Mouse (Mus musculus): Measurements from ENCODE around the gene Lyg1. TPM values are rescaled to one million over a fixed set of nuclear protein-coding genes. Genes with fewer than 3 reads are reported as not detected.

Gene Lyg1
- not detected in 2 replicates for polyA plus RNA-seq (2016; fragmentation: Nextera tagmentation; extraction: Ambion mirVana)

GRCm38 (mm10) chr1:37957659-37958058, at the start of gene Lyg1:
Gene Lyg1 (minus strand): TSS chr1:37957759.
- no peak within 1 kb of the TSS for H3K4me2 ChIP-seq
- ATAC-seq (ENCODE audit: low FRiP score): no peak
- H3K4me1 ChIP-seq: peaks cover 8% of the 10 kb centered on the region
- H3K4me3 ChIP-seq (replicated peaks): no peak within 1 kb of the TSS
- no peak within 1 kb of the TSS for H3K9ac ChIP-seq
- H3K27me3 ChIP-seq: no peaks in the 10 kb centered on the region
- H3K9me3 ChIP-seq: no peaks in the 10 kb centered on the region
- H3K27ac ChIP-seq: peak within 1 kb of the TSS; percentile 48; the same call in 1 of the 2 replicates
- WGBS: 82% methylated on average over 5 of the region's 5 CpGs
- no peaks in the 10 kb centered on the region for H3K36me3 ChIP-seq (replicated peaks)

DNA sequence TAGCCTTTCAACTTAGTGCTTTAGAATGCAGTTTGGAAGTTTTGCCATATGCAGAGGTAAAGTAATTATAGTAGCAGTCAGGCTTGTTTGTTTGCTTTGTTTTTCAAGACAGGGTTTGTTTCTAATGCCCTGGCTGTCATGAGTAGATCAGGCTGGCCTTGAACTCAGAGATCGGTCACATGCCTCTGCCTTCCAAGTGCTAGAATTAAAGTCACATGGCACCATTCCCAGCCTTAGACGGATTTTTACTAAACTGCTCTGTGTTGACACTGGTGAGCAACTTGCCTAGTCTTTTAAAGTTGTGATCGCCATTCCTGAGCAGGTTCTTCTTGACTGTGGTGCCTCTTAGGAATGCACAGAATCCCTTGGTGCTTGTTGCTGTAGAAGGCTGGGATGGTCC, 49.2 kb upstream of the Lyg1 start:
- WGBS: 83% methylated on average over 3 of the region's 3 CpGs
- no peak overlapping the region for H3K4me3 ChIP-seq (replicated peaks)

GRCm38 (mm10) chr1:38003046-38003445, 45.5 kb upstream of the Lyg1 start:
- H3K4me3 ChIP-seq (replicated peaks): no peak overlapping the region
- H3K27me3 ChIP-seq: no peaks in the 10 kb centered on the region
- H3K4me1 ChIP-seq: peaks cover 13% of the 10 kb centered on the region
- no peak overlapping the region for H3K4me2 ChIP-seq
- H3K9me3 ChIP-seq: no peaks in the 10 kb centered on the region
- WGBS: 91% methylated on average over 3 of the region's 3 CpGs
- ATAC-seq (ENCODE audit: low FRiP score): no peak
- H3K36me3 ChIP-seq (replicated peaks): no peaks in the 10 kb centered on the region
- no peak overlapping the region for H3K9ac ChIP-seq
- H3K27ac ChIP-seq: no peak overlapping the region

More for the DNA sequence above, 49.2 kb upstream of the Lyg1 start:
- H3K9me3 ChIP-seq: no peaks in the 10 kb centered on the region
- H3K4me2 ChIP-seq: no peak overlapping the region
- H3K36me3 ChIP-seq (replicated peaks): no peaks in the 10 kb centered on the region
- ATAC-seq (ENCODE audit: low FRiP score): no peak
- H3K9ac ChIP-seq: no peak overlapping the region
- H3K27me3 ChIP-seq: no peaks in the 10 kb centered on the region
- H3K27ac ChIP-seq: no peak overlapping the region
- H3K4me1 ChIP-seq: no peaks in the 10 kb centered on the region

DNA sequence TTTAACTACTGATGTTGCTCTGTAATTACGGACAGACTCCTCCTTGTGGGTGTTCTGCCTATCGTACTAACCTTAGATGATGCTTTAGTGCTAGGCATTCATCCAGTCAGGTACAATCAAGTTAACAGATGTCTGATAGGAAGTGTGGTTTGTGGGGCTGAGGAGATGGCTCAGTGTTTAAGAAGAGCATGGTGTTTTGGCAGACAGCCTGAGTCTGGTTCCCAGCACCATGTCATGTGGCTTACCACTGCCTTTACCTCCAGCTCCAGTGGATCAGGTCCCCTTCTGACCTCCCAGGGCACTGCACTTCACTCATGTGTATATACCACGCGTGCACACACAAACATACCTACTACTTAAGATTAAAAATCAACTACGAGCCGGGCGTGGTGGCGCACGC, 44.4 kb upstream of the Lyg1 start:
- Histone ChIP-seq H3K9me3 (no peaks in the 10 kb centered on the region), H3K4me1 (peaks cover 13% of the 10 kb centered on the region), H3K27ac (no peak overlapping the region), H3K4me3 (replicated peaks) (no peak overlapping the region), H3K4me2 (no peak overlapping the region), H3K9ac (no peak overlapping the region), H3K27me3 (no peaks in the 10 kb centered on the region), H3K36me3 (replicated peaks) (no peaks in the 10 kb centered on the region)
- 96% methylated on average over 9 of the region's 9 CpGs for WGBS
- no peak for ATAC-seq (ENCODE audit: low FRiP score)

GRCm38 (mm10) chr1:38000844-38001243, 43.3 kb upstream of the Lyg1 start:
- no peak for ATAC-seq (ENCODE audit: low FRiP score)
- Histone ChIP-seq H3K9me3 (no peaks in the 10 kb centered on the region), H3K9ac (no peak overlapping the region), H3K36me3 (replicated peaks) (no peaks in the 10 kb centered on the region), H3K4me3 (replicated peaks) (no peak overlapping the region), H3K27ac (no peak overlapping the region), H3K27me3 (no peaks in the 10 kb centered on the region), H3K4me2 (no peak overlapping the region), H3K4me1 (peaks cover 20% of the 10 kb centered on the region)
- WGBS: 95% methylated on average over 8 of the region's 8 CpGs

- Histone ChIP-seq H3K27ac (no peak overlapping the region), H3K36me3 (replicated peaks) (peaks cover 10% of the 10 kb centered on the region), H3K4me2 (peak overlapping the region; percentile 86), H3K4me1 (peaks cover 20% of the 10 kb centered on the region), H3K4me3 (replicated peaks) (peak overlapping the region; percentile 98; the same call in 1 of the 2 replicates), H3K9ac (no peak overlapping the region), H3K27me3 (no peaks in the 10 kb centered on the region), H3K9me3 (no peaks in the 10 kb centered on the region)
- ATAC-seq (ENCODE audit: low FRiP score): no peak
- WGBS: 81% methylated on average over 3 of the region's 3 CpGs
These were observed 42.0 kb upstream of the Lyg1 start for GRCm38 (mm10) chr1:37999552-37999951.

DNA sequence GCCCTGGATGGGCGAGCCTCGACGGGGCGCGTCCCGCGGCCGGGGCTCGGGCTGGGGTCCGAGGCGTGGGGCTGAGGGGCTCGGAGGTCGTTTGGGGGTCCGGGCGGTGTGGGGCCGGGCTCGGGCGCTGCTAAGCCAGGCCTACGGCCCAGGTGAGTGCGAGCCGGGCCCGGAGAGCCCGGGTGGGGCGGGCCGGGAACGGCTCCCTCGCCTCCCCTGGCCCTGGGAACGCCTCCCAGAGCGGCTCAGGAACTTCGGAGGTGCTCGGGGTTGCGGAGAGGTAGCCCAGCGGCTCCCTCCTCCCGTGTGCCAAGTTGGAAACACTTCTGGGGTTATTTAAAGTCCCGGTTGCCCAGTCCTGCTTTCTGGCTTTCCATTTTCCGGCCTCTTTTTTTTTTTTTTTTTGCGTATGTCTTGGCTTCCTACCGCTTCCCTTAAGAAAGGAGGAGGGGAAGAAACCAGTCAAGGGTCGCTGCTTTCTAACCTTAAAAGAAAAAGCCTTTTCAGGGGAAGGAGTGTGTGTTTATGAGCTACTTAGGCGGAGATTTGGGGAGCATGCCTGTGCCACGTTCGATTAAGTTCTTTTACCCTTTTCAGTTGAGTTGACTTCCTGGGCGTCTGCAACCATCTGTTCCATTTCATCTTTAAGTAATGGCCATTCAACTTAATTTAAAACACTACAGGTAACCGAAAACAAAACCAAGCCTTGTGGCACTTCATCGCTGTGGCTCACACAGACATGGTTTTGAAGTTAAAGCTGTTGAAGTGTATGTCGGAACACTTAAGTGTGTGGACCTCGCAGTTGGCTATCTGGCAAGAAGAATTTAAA, 41.0 kb upstream of the Lyg1 start:
- H3K36me3 ChIP-seq (replicated peaks): peaks cover 20% of the 10 kb centered on the region
- H3K4me2 ChIP-seq: peak overlapping the region; percentile 86
- peak overlapping the region; percentile 94 for H3K9ac ChIP-seq
- H3K9me3 ChIP-seq: no peaks in the 10 kb centered on the region
- H3K27me3 ChIP-seq: no peaks in the 10 kb centered on the region
- peaks cover 20% of the 10 kb centered on the region for H3K4me1 ChIP-seq
- 5% methylated on average over 45 of the region's 47 CpGs for WGBS
- H3K4me3 ChIP-seq (replicated peaks): peak overlapping the region; percentile 98
- peak overlapping the region; percentile 89 for H3K27ac ChIP-seq
- peak; percentile 16 for ATAC-seq (ENCODE audit: low FRiP score)

GRCm38 (mm10) chr1:37997867-37998266, 40.3 kb upstream of the Lyg1 start, which contains the start of the genes Txndc9 and Eif5b:
Gene Txndc9 (minus strand): TSS chr1:37997893.
Gene Eif5b (plus strand): TSS chr1:37998010.
- Histone ChIP-seq H3K4me3 (replicated peaks) (peak within 1 kb of the TSS; percentile 98), H3K36me3 (replicated peaks) (peaks cover 27% of the 10 kb centered on the region), H3K4me2 (peak within 1 kb of the TSS; percentile 86), H3K9ac (peak within 1 kb of the TSS; percentile 94), H3K27ac (peak within 1 kb of the TSS; percentile 92), H3K27me3 (no peaks in the 10 kb centered on the region), H3K9me3 (no peaks in the 10 kb centered on the region), H3K4me1 (peaks cover 20% of the 10 kb centered on the region)
- peak; percentile 93 for ATAC-seq (ENCODE audit: low FRiP score)
- WGBS: under 1% methylated on average over 50 of the region's 50 CpGs

DNA sequence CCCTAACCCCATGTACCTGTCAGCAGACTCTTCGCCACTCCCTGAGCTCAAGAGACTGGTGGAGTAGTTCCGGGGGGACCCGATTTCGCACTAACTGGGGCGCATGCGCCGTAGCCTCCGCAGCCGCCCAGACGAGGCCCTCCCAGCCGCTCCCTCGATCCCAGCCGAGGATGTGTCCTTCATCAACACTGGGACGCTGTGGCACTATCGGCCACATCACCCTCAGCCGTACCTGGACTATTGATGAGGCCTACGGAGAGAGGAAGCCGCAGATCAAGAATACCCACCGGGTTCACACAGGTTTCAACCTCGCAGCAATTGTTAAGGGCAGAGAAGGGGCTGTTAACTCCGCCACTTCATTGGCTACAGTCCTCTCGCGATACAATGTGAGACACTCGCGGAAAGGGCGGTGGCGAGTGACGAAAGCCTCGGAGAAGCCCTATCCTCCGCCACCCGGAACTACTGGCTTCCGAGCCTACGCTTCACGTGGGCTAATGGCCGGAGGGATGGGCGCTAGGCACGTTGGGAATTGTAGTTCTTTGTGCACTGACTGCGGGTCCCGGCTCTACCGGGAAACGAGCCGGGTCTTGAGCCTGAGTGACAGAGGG, 39.4 kb upstream of the Lyg1 start:
- Histone ChIP-seq H3K4me2 (peak overlapping the region; percentile 86), H3K36me3 (replicated peaks) (peaks cover 35% of the 10 kb centered on the region), H3K9ac (peak overlapping the region; percentile 94), H3K4me3 (replicated peaks) (peak overlapping the region; percentile 98), H3K27ac (peak overlapping the region; percentile 92), H3K27me3 (no peaks in the 10 kb centered on the region), H3K4me1 (peaks cover 20% of the 10 kb centered on the region), H3K9me3 (no peaks in the 10 kb centered on the region)
- peak; percentile 97 for ATAC-seq (ENCODE audit: low FRiP score)
- under 1% methylated on average over 42 of the region's 42 CpGs for WGBS

GRCm38 (mm10) chr1:37996226-37996625, 38.7 kb upstream of the Lyg1 start:
- H3K27ac ChIP-seq: no peak overlapping the region
- WGBS: 45% methylated on average over 3 of the region's 3 CpGs
- peaks cover 43% of the 10 kb centered on the region for H3K36me3 ChIP-seq (replicated peaks)
- H3K4me3 ChIP-seq (replicated peaks): peak overlapping the region; percentile 98
- H3K4me1 ChIP-seq: peaks cover 20% of the 10 kb centered on the region
- H3K27me3 ChIP-seq: no peaks in the 10 kb centered on the region
- ATAC-seq (ENCODE audit: low FRiP score): no peak
- peak overlapping the region; percentile 86 for H3K4me2 ChIP-seq
- peak overlapping the region; percentile 75 for H3K9ac ChIP-seq
- no peaks in the 10 kb centered on the region for H3K9me3 ChIP-seq

- Histone ChIP-seq H3K27ac (no peak overlapping the region), H3K4me3 (replicated peaks) (no peak overlapping the region), H3K4me2 (no peak overlapping the region), H3K9ac (no peak overlapping the region), H3K4me1 (no peaks in the 10 kb centered on the region), H3K36me3 (replicated peaks) (peaks cover 73% of the 10 kb centered on the region), H3K27me3 (no peaks in the 10 kb centered on the region), H3K9me3 (no peaks in the 10 kb centered on the region)
- no peak for ATAC-seq (ENCODE audit: low FRiP score)
- WGBS: 98% methylated on average over 5 of the region's 5 CpGs
These were observed 30.3 kb upstream of the Lyg1 start for GRCm38 (mm10) chr1:37987856-37988255.

DNA sequence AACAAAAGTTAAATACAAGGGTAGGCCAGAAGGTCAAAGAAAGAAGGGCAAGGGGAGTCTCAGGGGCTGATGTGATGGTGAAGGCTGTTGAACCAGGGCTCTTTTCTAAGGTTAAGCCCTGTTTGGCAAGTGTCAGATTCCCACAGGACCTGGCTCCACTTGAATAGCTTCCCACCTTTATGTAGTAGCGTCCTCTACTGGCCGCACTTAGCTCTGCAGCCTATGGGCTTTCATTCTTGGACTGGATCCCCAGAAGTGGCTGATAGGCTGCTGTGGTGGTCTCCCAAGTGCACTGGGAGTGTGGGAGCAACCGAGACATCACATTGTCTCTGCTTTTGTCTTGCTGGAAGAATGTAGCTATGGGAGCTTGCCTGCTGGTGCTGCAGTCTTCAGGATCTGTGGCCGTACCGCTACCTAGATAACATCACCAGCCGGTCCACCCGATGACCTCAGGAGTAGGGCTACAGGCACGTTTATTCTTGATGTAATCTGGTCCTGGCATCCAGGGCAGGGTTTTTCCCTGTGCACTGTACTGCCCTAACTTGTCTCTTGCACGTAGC, 28.3 kb upstream of the Lyg1 start:
- Histone ChIP-seq H3K4me3 (replicated peaks) (no peak overlapping the region), H3K36me3 (replicated peaks) (peaks cover 53% of the 10 kb centered on the region), H3K9ac (no peak overlapping the region), H3K27me3 (no peaks in the 10 kb centered on the region), H3K27ac (no peak overlapping the region), H3K4me2 (no peak overlapping the region), H3K4me1 (no peaks in the 10 kb centered on the region), H3K9me3 (no peaks in the 10 kb centered on the region)
- no peak for ATAC-seq (ENCODE audit: low FRiP score)
- 83% methylated on average over 9 of the region's 9 CpGs for WGBS
